Mouse (Mus musculus): ENCODE results near the gene Gfod2.

DNA sequence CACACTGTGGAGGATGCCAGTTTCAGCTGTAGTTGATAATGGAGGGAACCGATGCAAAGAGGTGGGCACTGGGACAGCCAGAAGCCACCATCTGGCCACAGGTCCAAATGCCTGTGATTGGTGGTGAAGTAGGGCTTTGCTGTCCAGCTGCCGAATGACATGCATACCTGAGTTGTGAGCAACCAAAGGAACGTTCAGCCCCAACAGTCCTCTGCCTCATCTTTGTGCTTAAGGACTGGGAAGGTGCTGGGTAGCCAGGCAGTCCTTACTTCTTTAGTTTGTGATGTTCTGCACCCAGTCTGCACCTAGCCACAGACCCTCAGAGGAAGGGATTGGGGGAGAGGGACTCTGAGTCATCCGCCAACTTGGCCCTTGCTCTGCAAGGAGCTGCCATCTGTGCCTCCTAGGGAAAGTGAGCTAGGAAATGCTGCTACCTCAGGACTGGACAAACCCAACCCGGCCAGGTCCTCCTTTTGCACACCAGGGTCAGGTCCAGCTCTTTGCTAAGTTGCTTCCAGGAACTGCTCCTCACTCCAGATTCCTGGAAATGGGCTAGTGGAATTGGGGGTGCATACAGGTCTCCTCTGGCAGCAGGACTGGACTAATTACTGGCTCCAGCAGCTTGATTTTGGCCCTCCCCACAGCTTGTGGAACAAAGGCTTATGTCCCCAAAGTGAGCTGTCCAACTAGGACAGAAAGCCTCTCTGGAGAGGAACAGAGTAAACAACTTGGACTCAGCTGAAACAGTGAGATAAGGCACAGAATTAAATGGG, 10.2 kb upstream of the Gfod2 start:
- TF ChIP-seq GATA1 (IDR thresholded peaks at IDR 0.05; ENCODE audit: borderline replicate concordance, low read length) (no peak), FLI1 (IDR thresholded peaks at IDR 0.05; ENCODE audit: low read length) (no peak)

All from megakaryocyte, embryonic 14.5 days (primary cell).